ENCODE assay signal across 8 mouse cellular contexts in genomic region chr5:48889395-48890194, GRCm38 (mm10).
DNase-seq lines count a peak whose midpoint lies in the region; ATAC-seq lines count a peak whose summit lies in the region.

No protein-coding gene starts in this region.

- peaks cover 10% of the 10 kb centered on the region; the same call in 1 of the 2 replicates for H3K4me1 ChIP-seq in hindbrain, embryonic 13.5 days (replicated peaks)

- no peak overlapping the region for H3K27ac ChIP-seq in hindbrain, embryonic 13.5 days

- H3K9ac ChIP-seq in hindbrain, embryonic 13.5 days, result peak overlapping the region; percentile 63

- ATAC-seq in hindbrain, embryonic 13.5 days (ENCODE audit: low FRiP score), result peak; percentile 87
- ATAC-seq in erythroid progenitor cell, adult 5-6 weeks (replicated peaks; ENCODE audit: low FRiP score, poor library complexity, severe bottlenecking), result no peak

- H3K4me3 ChIP-seq in hindbrain, embryonic 13.5 days, result peak overlapping the region; percentile 44

- no peaks in the 10 kb centered on the region for H3K27me3 ChIP-seq in hindbrain, embryonic 13.5 days

- 7% methylated on average over 18 of the region's 18 CpGs for WGBS in hindbrain, embryonic 13.5 days

- H3K4me2 ChIP-seq in hindbrain, embryonic 13.5 days, result peak overlapping the region; percentile 76

- H3K36me3 ChIP-seq in hindbrain, embryonic 13.5 days, result no peaks in the 10 kb centered on the region

- peak; percentile 11 to 33 for DNase-seq in left cerebral cortex, adult 18-20 months (ENCODE audit: low spot score in 2 of 2)
- DNase-seq in left cerebral cortex, adult 11 months (ENCODE audit: low spot score), result no peak
- peak; percentile 35 to 48 for DNase-seq in cerebellum, postnatal 36 days
- peak; percentile 7 to 18 for DNase-seq in lung, adult 18-20 months
- peak; percentile 71 for DNase-seq in retina, embryonic 14.5 days (ENCODE audit: low spot score)
- DNase-seq in spleen, adult 18-20 months, result no peak

- H3K9me3 ChIP-seq in hindbrain, embryonic 13.5 days, result no peaks in the 10 kb centered on the region

Comparison
In these comparisons a context has a peak if more than half of its experiments do, and no peak if none do; other contexts are left out.
1. DNase-seq: peak in left cerebral cortex, adult 18-20 months (2 of 2), cerebellum, postnatal 36 days (2 of 2), lung, adult 18-20 months (2 of 2) and retina, embryonic 14.5 days (single experiment); none in left cerebral cortex, adult 11 months (single experiment) and spleen, adult 18-20 months (0 of 2).